8 mouse cellular contexts compared by ENCODE assay signal in the genomic region with DNA sequence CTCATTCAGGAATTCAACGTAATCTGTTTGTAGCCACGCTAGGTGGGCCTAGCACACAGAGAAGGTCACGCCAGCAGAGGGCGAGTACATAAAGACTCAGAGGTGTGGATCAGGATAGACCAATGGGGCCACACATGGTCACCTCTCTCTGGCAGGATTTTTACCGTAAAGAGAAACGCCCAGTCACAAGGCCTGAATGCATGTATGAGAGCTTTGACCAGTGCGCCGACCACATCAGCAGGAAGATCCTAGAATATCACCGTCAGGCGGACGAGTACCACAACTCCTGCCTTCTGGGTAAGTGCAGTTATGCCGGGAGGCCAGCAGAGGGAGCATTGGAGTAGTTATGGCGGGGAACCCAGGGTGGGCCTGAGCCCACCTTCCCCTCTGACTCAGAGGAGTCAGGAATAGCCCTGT. TPM values are rescaled to one million over a fixed set of nuclear protein-coding genes. Genes with fewer than 3 reads are reported as not detected.
DNase-seq lines count a peak whose midpoint lies in the region; ATAC-seq and TF ChIP-seq lines count a peak whose summit lies in the region.

No protein-coding gene starts in this region.

- H3K4me2 ChIP-seq in embryonic facial prominence, embryonic 14.5 days (ENCODE audit: low read depth, low read length), result no peak overlapping the region
- H3K4me2 ChIP-seq in heart, postnatal 0 days (ENCODE audit: low read depth, low read length), result 0 out of 2 replicates have a peak overlapping the region, but pooled peaks have one; percentile 25
- H3K4me2 ChIP-seq in lung, embryonic 16.5 days (ENCODE audit: low read depth, low read length), result no peak overlapping the region

- DNase-seq in adrenal gland, adult 18-20 months (ENCODE audit: low spot score in 2 of 2), result peak; percentile 55 to 67
- no peak for DNase-seq in adrenal gland, adult 8-10 months
- DNase-seq in adrenal gland, postnatal 25 days, result peak; percentile 61
- DNase-seq in embryonic facial prominence, embryonic 14.5 days (ENCODE audit: low spot score), result peak; percentile 49
- peak; percentile 66 for DNase-seq in heart, postnatal 0 days (ENCODE audit: low spot score)
- peak; percentile 79 to 81 for DNase-seq in kidney, postnatal 4 days
- peak; percentile 50 for DNase-seq in retina, postnatal 7 days (ENCODE audit: low read depth, low spot score)

- TF ChIP-seq EP300 in heart, postnatal 0 days (IDR thresholded peaks at IDR 0.05; ENCODE audit: low read depth), result no peak

- H3K9me3 ChIP-seq in embryonic facial prominence, embryonic 14.5 days (ENCODE audit: control insufficient read depth, low read length), result no peaks in the 10 kb centered on the region
- no peaks in the 10 kb centered on the region for H3K9me3 ChIP-seq in heart, postnatal 0 days (replicated peaks; ENCODE audit: control insufficient read depth, low read length)
- H3K9me3 ChIP-seq in lung, embryonic 16.5 days (ENCODE audit: control insufficient read depth, low read length), result no peaks in the 10 kb centered on the region

- WGBS in embryonic facial prominence, embryonic 14.5 days, result 31% methylated on average over 13 of the region's 13 CpGs
- 19% methylated on average over 13 of the region's 13 CpGs for WGBS in heart, postnatal 0 days
- WGBS in lung, embryonic 16.5 days, result 19% methylated on average over 13 of the region's 13 CpGs

- H3K36me3 ChIP-seq in embryonic facial prominence, embryonic 14.5 days (ENCODE audit: control insufficient read depth, insufficient read depth, low read length), result no peaks in the 10 kb centered on the region
- H3K36me3 ChIP-seq in heart, postnatal 0 days (replicated peaks; ENCODE audit: control insufficient read depth, insufficient read depth, low read length), result no peaks in the 10 kb centered on the region
- no peaks in the 10 kb centered on the region for H3K36me3 ChIP-seq in lung, embryonic 16.5 days (ENCODE audit: control insufficient read depth, insufficient read depth, low read length)

- ATAC-seq in embryonic facial prominence, embryonic 14.5 days (ENCODE audit: low read depth), result peak; percentile 57; the same call in 1 of the 2 replicates
- no peak; the same call in 1 of the 2 replicates for ATAC-seq in heart, postnatal 0 days (ENCODE audit: insufficient read depth, low read depth)
- ATAC-seq in lung, embryonic 16.5 days (ENCODE audit: low read depth), result peak; percentile 56; the same call in 1 of the 2 replicates

- no peak overlapping the region for H3K9ac ChIP-seq in embryonic facial prominence, embryonic 14.5 days (ENCODE audit: low read depth, low read length)
- H3K9ac ChIP-seq in heart, postnatal 0 days (replicated peaks; ENCODE audit: low read depth, low read length), result no peak overlapping the region
- H3K9ac ChIP-seq in lung, embryonic 16.5 days (ENCODE audit: low read length), result no peak overlapping the region

- TF ChIP-seq CTCF in heart, postnatal 0 days (IDR thresholded peaks at IDR 0.05; ENCODE audit: low read depth), result peak; percentile 82

- no peak overlapping the region for H3K27ac ChIP-seq in embryonic facial prominence, embryonic 14.5 days (replicated peaks; ENCODE audit: low read depth, low read length)
- H3K27ac ChIP-seq in heart, postnatal 0 days (ENCODE audit: low read depth), result no peak overlapping the region
- no peak overlapping the region for H3K27ac ChIP-seq in lung, embryonic 16.5 days (ENCODE audit: low read length)

- no peaks in the 10 kb centered on the region for H3K27me3 ChIP-seq in embryonic facial prominence, embryonic 14.5 days (replicated peaks; ENCODE audit: control insufficient read depth, insufficient read depth, low read length)
- no peaks in the 10 kb centered on the region for H3K27me3 ChIP-seq in heart, postnatal 0 days (ENCODE audit: control insufficient read depth, insufficient read depth, low read length)
- H3K27me3 ChIP-seq in lung, embryonic 16.5 days (ENCODE audit: control insufficient read depth, insufficient read depth, low read depth, low read length), result no peaks in the 10 kb centered on the region

- no peak overlapping the region for H3K4me3 ChIP-seq in embryonic facial prominence, embryonic 14.5 days (ENCODE audit: low read depth, low read length)
- no peak overlapping the region for H3K4me3 ChIP-seq in heart, postnatal 0 days (ENCODE audit: low read depth, low read length)
- no peak overlapping the region for H3K4me3 ChIP-seq in lung, embryonic 16.5 days (ENCODE audit: low read length)

- H3K4me1 ChIP-seq in embryonic facial prominence, embryonic 14.5 days (ENCODE audit: control insufficient read depth, insufficient read depth, low read length), result no peaks in the 10 kb centered on the region
- H3K4me1 ChIP-seq in heart, postnatal 0 days (ENCODE audit: control insufficient read depth, insufficient read depth), result no peaks in the 10 kb centered on the region
- no peaks in the 10 kb centered on the region for H3K4me1 ChIP-seq in lung, embryonic 16.5 days (replicated peaks; ENCODE audit: control insufficient read depth, insufficient read depth, low read length)

RNA-seq across cellular contexts. Expression of a gene that starts 23.5 kb away (rescaled TPM):
- 10 to 100 TPM; 27.8 to 30.4 TPM for total RNA-seq in adrenal gland, adult 18-20 months (2021)
- total RNA-seq in adrenal gland, adult 8-10 months (2022), result 10 to 100 TPM; 30.0 to 39.1 (median 32.4) TPM
- 24.9 and 31.2 TPM in 2 replicates for total RNA-seq in adrenal gland, postnatal 25 days (2021)
- 15.2 and 16.1 TPM in 2 replicates for polyA plus RNA-seq in embryonic facial prominence, embryonic 14.5 days (2014; fragmentation: Nextera tagmentation; extraction: Ambion mirVana)
- total RNA-seq in heart, postnatal 0 days (2014; rRNA removed; ENCODE audit: low replicate concordance), result 18.7 and 45.8 TPM in 2 replicates
- polyA plus RNA-seq in heart, postnatal 0 days (2015; fragmentation: Nextera tagmentation; extraction: Ambion mirVana), result 13.1 and 17.3 TPM in 2 replicates
- 18.8 and 21.5 TPM in 2 replicates for polyA plus RNA-seq in lung, embryonic 16.5 days (2015; fragmentation: Nextera tagmentation; extraction: Ambion mirVana)

RNA-seq across cellular contexts. Expression of a gene that starts 51.5 kb away (rescaled TPM):
- under 1 TPM in 1 of 2 experiments, not detected in 1; 0.10 TPM for total RNA-seq in adrenal gland, adult 18-20 months (2021)
- total RNA-seq in adrenal gland, adult 8-10 months (2022), result under 1 TPM in 3 of 4 experiments, not detected in 1; 0.08 to 0.59 (median 0.56) TPM
- total RNA-seq in adrenal gland, postnatal 25 days (2021), result 0.18 and 0.38 TPM in 2 replicates
- 0.29 and 0.79 TPM in 2 replicates for polyA plus RNA-seq in embryonic facial prominence, embryonic 14.5 days (2014; fragmentation: Nextera tagmentation; extraction: Ambion mirVana)
- total RNA-seq in heart, postnatal 0 days (2014; rRNA removed; ENCODE audit: low replicate concordance), result 0.46 TPM in 1 of 2 replicates, not detected in the other
- 0.10 and 0.12 TPM in 2 replicates for polyA plus RNA-seq in heart, postnatal 0 days (2015; fragmentation: Nextera tagmentation; extraction: Ambion mirVana)
- polyA plus RNA-seq in lung, embryonic 16.5 days (2015; fragmentation: Nextera tagmentation; extraction: Ambion mirVana), result 1.5 and 1.7 TPM in 2 replicates
